Mouse (Mus musculus): Measurements from ENCODE around the gene Asna1.

GRCm38 (mm10) chr8:85026670-85027515, 1.8 kb upstream of the Asna1 start, which contains the start of gene Trir:
- TF ChIP-seq EP300 (IDR thresholded peaks at IDR 0.05) (no peak), CTCF (IDR thresholded peaks at IDR 0.05) (no peak; the same call in 1 of the 2 replicates)
